Mouse (Mus musculus): Measurements from ENCODE around the gene Tcf7l2.
A peak's percentile ranks its signal among the peaks of the same experiment; 100 is the strongest.

Tcf7l2 gene

DNA sequence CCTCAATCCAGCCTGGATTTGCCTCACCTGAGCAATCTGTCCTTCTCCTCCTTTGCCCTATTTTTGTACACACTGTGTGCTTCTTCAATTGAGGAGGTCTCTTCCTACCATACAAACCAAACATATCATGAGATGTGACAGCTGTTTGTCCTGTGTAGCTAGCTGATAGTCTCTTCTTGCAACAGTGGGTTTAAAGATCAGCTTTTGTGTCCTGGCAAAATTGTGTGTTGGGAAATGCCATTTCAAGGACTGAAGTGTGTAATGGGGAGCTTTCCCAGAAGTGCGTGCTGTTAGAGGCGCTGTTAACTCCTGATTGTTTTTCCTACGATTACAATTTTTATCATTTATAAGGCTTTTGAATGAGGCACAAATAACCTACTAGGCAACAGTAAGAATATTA lies 174.6 kb downstream of the Tcf7l2 start:
- DNase-seq = no peak

DNA sequence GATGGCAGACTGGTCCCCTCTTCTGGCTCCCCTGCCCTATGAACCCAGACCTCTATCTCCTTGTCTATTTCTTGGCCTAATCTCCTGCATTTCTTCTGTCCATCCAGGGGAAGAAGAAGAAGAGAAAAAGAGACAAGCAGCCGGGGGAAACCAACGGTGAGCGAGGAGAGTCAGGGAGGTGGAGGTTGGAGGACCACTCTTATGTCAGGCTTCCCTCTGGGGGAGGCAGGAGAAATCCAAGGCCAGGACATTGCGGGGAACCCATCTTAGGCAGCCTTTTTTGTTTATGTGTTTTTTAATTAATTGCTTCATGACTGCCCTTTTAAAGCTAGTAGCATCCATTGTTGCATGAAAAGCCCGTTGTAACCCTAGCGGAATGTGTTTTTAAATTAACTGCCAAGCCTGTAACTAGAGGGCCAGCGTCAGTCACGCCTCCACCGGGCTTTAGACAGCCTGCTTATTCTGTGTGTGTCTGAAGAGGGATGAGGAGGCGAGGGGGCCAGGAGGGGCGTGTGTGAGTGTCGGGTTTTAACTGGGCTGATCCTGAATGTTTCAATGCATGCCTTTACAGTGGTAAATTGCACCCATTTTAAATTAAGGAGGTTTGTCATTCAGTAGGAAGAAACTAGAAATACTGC lies 182.3 kb downstream of the Tcf7l2 start:
- no peak for DNase-seq

DNA sequence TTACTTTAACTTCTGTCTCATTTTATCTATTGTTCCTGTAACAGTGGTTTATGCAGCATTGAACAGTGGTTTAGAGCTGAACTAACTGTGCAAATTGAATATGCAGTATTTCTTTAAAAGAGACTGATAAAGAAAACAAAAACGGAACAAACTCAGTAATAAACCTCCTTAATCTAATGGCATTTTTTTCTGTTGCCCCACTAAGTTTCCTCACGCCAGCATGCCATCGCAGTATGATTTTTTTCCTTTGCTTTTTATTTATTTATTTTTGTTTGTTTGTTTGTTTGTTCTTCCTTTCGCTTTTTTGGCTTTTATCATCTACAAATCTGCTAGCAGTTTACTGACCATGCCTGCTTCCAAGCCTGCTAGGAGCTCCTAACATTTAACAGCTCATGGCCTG lies 183.2 kb downstream of the Tcf7l2 start:
- no peak for DNase-seq

DNA sequence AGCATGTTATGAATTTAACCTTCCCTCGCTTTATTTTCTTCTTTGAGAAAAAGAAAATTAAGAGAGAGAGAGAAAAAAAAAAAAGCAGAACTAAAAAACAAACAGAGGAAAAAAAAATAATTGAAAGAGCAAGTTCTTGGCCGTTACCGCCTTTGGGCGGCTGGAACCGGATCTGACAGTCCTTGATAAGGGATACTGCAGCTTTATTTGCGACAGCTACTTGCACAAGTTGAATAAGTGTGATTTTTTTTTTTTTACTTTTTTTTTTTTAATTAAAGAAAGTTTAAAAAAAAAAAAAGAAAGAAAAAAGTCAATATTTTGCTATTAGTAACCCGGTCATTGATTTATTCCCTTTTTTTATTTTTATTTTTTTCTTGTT lies 183.8 kb downstream of the Tcf7l2 start:
- no peak for DNase-seq

DNA sequence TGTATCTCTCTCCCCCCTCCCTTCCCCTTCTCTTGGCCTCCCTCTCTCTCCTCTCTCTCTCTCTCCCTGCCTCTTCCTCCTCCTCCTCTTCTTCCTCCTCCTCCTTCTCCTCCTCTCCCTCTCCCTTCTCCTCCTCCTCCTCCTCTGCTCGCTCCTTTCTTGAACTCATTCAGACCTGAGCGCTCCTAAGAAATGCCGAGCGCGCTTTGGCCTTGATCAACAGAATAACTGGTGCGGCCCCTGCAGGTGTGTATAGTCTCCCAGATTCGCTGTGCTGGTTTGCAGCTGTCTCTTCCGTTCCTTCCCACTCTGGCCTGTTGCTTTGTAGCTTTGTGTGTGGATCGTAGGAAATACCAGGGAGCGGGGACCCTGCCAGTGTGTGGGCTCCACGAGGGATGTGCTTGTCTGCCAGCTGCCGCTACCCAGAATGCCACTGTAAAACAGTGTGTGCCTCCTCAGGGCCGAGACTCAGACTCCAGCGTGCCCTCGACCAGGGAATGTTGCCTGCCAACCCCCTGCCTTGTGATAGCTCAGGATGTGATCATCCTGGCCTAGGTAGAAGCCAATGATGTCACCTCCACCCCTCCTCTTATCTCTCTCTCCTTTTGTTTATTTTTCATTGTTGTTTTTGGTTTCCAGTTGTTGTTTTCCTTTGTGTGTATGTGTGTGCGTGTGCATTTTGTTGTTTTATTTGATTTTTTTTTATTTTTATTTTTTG lies 184.3 kb downstream of the Tcf7l2 start:
- peak; percentile 82 for DNase-seq

DNA sequence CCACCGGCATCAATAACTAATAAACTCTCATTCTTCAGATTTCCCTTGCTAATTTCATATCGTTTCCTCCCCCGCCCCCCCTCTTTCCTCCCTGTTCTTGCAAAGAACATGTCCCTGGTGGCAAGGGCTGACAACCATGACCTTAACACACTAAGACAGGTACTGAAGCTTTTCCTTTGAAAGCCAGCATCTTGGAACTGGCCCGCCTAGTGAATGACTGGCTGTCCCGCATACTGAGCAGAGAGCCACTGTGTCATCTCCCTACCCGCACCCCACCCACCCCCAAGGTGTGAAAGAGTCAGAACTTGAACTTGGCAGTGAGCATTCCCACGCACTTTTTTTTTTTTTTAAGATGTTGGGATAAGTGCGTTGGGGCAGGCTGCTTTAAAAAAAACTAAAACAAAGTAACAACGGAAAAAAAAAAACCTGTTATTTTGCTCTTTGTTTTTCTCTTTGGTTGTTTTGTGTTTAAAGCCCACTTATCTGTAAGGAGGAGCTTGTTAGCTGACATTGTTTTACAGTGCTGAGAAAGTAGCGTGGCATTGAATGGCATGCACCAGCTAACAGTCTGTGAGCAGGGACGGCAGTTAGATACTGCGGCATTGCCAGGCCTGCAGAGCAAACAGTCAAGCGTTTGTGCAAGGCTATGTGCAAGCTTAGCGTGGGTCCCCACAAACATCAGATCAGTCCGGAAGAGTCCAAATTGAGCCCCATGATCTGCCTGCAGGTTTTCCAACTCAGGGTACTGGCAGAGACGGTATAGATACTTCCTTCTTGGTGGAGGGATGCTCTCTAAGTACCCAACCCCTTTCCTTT lies 185.4 kb downstream of the Tcf7l2 start:
- no peak for DNase-seq

DNA sequence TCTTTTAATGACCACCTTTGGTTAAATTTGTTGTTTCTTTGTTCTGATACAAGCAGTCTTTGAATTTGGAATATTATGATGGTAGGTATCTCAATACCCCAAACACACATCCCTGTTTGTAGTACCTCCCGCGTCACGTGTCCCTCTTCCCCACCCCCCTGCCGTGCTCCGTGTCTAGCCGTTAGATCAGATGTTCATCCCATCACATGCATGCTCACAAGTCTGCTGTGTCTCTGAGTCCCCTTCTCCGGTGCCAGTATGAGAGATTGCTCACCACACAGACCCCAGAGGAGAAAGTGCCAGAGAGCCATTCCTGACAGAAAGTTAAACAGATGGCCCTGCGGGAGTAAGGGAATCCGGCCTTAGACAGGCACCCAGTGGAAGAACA lies 186.0 kb downstream of the Tcf7l2 start:
- DNase-seq = no peak

DNA sequence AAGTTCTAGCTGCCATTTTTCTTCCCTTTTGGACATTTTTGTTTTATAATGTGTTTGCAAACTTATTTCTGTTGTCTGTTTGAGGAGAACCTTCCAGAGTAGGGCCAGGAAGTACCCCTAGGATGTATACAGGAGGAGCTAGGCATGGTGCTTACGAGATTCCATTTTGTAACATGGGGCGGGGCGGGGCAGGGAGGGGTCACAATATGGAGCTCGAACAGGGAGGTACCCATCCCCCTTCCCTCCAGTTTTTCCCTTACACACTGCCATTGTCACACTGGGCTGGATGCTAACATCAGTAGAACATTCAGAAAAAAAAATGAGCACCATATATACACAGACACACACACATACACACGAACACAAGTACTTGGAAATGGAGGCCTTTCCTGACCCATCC lies 187.1 kb downstream of the Tcf7l2 start:
- DNase-seq = no peak

DNA sequence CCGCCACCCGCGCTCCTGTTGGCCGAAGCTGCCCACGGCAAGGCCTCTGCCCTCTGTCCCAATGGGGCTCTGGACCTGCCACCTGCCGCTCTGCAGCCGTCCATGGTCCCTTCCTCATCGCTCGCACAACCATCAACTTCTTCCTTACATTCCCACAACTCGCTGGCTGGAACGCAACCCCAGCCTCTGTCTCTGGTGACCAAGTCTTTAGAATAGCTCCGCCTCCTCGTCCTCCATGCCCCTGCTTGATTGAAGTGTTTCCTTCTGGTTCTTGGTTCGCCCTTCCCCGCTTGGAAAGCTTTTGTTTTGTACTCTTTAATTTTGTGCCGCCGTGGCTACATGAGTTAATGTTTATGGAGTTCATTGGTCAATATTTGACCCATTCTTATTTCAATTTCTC lies 190.0 kb downstream of the Tcf7l2 start:
- DNase-seq = no peak

DNA sequence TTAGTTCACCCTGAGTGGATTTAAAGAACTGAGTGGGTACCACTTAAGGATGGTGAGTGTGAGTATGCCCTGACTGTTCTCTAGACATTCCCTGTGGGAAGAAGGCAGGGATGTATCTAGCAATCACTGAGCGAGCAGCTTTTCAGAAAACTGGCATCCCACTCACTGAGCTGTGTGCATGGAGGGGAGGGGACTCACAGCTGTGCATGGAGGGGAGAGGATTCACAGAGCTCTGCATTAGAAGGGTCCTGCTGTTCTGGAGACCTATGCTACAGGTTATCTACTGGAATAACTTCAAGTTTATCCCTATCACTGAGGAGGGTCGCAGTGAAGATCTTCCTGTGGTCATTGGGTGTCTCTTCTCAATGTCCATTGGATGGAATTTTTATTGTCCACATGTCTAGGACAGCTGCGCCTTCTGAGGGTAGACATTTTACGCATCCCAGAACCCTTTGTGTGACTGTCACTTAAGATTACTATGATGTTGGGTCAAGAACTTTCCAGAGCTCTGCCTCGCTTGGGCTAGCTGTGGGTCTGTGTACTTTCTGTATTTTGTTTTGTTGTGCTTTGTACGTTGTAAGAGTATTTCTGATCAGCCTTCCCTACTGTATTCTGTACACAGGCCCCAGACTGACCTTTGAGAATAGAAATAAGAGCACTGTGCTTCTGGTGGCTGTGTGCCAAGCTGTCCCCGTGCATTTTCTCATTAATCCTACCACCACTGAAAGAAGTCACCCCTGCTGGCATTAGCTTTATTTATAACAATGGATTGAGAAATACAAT lies 192.5 kb downstream of the Tcf7l2 start:
- no peak for DNase-seq

DNA sequence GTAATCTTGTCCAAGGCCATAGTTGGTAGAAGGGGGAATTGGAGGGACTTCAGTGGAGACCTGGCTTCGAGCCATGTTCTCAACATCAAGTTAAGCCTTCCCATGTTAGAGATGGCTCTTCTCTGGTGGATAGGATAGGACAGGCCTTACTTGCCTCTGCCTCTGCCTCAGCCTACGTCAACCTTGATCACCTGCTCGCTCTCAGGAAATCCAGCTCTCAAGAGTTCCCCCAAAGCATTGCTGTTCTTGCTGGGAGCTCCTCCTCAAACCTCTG lies 193.0 kb downstream of the Tcf7l2 start:
- DNase-seq = no peak

DNA sequence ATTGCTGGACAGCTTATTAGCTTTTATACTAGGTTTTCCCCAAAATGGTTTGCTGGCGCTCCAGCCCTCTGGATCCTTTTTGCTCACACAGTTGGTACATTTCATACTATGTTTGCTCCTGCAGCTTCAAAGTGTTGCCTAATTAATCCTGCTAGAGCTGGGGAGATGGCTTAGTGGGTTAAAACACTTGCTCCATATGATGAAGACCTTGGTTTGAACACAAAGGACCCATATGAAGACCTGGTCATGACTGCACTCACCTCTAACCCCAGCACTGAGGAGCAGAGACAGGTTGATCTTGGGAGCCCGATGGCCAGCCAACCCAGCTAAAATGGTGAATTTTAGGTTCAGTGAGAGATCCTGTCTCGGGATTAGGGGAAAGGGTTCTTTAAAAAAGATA lies 195.4 kb downstream of the Tcf7l2 start:
- DNase-seq = peak; percentile 59

DNA sequence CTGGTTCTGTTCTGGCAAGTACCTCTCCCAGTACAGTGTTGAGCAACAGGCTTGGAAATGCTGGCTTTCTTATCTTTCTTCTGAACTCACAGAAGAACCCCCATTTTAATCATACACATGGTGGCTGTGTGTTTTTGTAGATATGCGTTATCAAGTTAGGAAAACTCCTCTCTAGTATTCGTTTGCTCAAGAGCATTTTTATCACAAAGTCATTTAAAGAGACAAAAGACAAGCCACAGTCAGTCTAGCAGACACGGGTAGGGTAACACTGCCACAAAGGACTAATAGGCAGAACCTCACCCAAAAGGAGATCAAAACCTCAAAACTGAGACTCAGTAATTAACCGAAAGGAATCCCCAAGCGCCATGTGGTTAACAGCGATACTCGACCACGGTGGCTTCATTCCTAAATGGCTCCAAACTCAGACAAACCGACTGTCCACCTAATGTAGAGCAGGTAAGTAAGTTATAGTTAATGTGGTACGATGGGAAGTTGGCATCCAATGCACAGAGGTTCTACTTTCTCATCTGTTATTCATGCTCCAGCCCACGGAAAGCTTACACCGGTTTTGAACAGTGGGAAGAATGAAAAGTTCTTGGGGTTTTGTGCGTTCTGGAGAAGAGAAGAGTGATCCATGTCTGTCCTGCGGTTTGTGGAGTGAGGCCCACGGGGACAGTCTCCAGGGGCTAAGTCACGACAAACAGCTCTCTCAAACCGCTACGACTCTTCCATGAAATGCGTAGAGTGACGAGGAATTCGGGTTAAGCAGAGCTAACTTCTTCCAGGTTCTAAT lies 196.8 kb downstream of the Tcf7l2 start:
- peak; percentile 62 for DNase-seq

DNA sequence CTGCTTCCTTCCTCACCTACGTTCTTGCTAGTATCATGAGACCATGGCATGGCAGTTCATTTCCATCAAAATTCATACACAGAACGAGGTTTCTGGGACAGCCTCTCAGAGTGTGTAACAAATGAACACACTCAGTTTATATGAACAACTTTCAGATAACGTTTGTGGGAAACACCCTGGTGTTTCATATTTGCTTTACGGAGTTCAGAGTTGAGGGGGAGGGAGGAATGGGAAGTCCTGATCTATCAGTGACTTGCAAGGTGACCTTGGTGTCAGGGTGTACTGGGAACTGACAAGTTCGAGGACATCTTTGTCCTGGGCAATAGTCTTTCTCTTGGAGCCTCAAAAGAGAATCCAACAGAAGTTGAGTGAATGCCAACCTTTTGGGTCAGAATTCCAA lies 197.5 kb downstream of the Tcf7l2 start:
- DNase-seq = peak; percentile 30

DNA sequence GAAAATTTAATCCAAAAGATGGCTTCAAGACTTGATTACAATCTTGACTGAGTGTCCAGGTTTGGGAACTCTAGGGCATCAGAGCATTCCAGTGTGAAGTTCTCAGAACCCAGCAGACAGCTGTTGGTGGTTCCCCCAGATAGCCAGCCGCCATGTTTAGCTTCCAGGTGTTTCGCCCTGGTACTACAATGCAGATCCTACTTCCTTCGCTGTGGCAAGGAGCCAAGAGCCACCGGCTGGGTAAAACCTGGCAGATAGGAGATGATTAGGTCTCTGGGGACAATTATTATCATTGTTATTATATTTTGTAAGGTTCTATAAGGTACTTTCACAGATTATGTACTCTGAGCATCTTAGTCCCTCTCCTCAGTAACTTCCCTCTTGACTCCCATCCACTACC lies 198.1 kb downstream of the Tcf7l2 start:
- DNase-seq = peak; percentile 83

DNA sequence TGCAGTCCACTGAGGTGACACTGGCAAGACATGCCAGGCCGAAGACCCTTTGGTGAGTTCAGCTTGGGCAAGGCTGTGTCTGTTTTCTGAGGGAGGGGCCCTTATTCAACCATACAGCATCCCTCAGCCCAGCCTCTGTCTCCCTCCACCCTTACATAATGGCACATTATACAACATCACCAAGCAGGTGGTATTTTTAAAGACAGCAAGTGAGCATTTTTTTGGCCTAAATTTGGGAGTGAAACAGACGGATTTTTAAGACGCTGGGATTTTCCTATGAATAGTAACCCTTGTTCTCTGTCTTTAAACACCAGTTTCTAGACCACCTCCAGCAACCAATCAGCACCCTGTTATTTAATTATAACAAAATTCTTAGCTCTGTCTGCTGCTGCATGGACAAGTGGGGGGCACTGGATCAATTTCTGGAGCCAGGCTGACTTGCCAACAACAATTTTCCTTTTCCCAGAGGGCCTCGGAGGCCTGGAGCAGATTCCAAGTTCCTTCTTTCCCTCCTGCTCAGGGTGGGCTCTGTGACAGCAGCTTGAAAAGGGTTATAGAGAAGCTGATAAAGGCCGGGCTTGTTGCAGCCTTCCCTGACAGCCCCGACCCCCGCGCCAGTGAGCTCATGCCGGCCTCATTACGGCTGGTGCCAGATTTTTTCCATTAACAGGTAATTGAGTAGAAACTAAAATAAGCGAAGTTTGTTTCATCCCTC lies 199.1 kb downstream of the Tcf7l2 start:
- no peak for DNase-seq

DNA sequence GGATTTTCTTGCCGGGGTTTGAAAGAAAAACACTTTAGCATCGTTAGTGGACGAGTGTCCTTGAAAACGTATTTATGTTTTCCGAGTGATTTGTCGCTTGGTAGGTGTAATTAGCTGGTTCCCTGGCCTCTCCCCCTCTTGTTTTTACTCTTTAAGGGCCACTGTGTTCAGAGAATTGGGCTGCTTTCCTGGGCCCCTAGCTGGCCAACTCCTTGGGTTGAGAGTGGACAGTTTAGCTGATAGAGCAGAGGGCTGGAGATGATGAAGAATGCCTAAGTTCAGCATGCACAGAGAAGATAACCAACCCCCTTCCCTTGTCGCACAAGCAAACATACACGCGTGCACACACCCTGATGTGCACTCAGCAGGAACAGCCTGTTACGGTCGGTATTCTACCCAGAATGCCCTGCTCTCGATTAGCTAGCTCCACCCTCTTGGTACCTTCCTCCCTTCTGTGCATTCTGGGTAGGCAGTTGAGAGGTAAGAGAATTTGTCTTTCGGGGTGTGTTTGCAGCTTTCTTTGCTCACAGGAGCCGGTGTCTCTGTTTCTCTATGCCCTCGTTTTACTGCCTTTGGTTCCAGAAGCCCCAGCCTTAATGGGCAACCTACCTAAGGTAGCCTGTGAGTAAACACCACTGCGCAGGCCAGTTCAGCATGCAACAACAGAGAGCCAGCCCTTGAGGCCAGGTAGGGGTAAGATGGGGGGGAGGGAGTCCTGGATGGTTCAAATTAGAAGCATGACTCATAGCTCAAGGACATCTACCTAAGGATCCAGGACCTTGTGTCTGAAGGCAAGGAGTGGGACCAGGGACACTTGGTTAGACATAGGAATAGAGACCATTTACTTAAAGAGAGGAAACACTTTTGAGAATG lies 199.9 kb downstream of the Tcf7l2 start:
- no peak for DNase-seq

DNA sequence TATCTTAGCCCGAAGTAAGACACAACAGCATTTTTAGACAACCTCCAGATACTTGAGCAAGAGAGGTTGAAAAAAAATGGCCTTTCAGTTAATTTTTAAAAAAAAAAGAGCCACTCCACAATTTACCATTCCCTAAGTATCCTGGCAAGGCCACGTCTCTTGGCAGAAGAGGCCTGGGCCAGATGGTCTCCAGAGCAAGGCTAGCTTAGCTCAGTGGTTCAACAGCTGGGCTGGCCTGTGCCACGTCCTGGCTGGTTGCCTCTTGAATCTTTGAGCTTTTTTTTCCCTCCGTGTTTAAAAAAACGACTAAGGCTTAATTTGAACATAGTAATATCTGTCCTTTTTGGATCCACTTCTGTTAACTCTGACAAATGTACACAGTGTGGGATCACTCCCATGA lies 209.8 kb downstream of the Tcf7l2 start:
- DNase-seq = peak; percentile 97

DNA sequence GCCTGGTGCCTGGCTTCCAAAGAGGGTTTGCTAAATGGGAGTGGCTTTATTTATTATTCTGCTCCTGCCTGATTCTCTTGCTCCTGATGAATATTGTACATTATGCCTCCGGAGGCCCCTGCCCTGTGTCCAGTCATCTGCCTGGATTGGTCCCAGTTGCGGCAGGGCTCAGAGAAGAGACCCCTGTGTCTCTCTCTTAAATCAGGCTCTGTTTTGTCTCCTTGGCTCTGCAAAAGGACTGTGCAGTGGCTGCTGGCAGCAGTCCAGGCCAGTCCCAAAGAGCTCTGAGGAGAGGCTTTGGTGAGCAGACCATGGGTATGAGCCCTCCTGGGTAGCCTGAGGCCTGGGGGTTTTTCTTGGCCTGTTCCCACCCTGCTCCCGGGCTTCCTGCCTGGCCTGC lies 211.6 kb downstream of the Tcf7l2 start:
- peak; percentile 93 for DNase-seq

DNA sequence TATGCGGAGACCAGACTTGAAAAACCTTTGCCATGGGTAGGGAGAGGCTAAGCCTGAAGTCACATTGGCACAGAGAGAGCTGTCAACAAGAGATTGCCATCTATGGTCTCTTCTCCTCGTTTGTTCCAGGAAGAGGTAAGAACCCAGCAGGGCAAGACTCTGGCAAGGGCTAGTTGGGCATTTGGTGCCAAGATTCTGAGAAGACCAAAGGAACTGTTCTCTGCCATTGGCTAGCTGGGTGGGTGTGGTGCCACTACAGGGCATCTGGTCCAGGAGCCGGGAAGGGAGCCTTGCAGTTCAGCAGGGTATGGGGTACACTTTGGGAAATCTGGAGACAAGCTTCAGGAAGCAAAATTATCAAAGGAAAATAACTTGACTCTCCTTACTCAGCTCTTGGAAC lies 213.5 kb downstream of the Tcf7l2 start:
- DNase-seq = no peak

DNA sequence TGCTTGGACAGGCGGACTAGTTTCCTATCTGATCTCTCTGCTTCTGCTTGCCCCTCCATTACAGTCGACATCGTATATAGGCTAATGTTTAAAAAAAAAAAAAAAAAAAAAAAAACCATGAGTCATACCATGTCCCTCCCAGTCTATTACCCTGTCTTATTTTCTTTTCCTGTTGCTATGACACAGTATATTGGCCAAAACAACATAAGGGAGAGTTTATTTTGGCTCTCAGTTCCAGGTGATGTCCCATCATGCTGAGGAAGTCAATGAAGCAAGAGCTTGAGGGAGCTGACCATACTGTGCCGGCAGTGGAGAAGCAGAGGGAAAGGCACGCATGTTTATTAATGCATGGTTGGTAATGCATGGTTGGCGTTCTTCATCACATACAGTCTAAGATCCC lies 215.1 kb downstream of the Tcf7l2 start:
- DNase-seq = no peak

Data from heart, adult 11 months (tissue).